Mouse (Mus musculus) small intestine, adult 2 months (tissue): ENCODE data around the gene Pin1rt1. TPM values are rescaled to one million over a fixed set of nuclear protein-coding genes. Genes with fewer than 3 reads are reported as not detected.
A peak's percentile ranks its signal among the peaks of the same experiment; 100 is the strongest.

Experiments used
- H3K27ac ChIP-seq: fragments of 200-500 bp; 2 replicates; pipeline ENCODE4 v1.5.1; 2012; ENCODE audit warnings: low read depth, low read length, control low read depth, inconsistent platforms; ENCODE audit not compliant: insufficient read depth
- H3K27me3 ChIP-seq: fragments of 200-500 bp; 2 replicates; pipeline ENCODE4 v1.6.1; 2012; ENCODE audit warnings: mild to moderate bottlenecking, moderate library complexity, low read length, inconsistent platforms; ENCODE audit not compliant: control insufficient read depth, insufficient read depth
- H3K36me3 ChIP-seq: fragments of 200-500 bp; 2 replicates; pipeline ENCODE4 v1.6.1; 2012; ENCODE audit warnings: mild to moderate bottlenecking, low read length, control low read depth, inconsistent platforms; ENCODE audit not compliant: control insufficient read depth, insufficient read depth
- H3K4me1 ChIP-seq: fragments of 200-500 bp; 2 replicates; pipeline ENCODE4 v1.6.1; 2012; ENCODE audit warnings: low read length, inconsistent platforms, mixed read lengths; ENCODE audit not compliant: control insufficient read depth, insufficient read depth, insufficient read length
- H3K4me3 ChIP-seq: fragments of 200-500 bp; 2 replicates; pipeline ENCODE4 v1.5.1; 2012; ENCODE audit warnings: low read depth, mild to moderate bottlenecking, control low read depth, inconsistent platforms, low read length, moderate library complexity
- CTCF ChIP-seq: fragments of 200-500 bp; IDR thresholded peaks from 2 replicates; pipeline ENCODE4 v1.5.1; 2012; ENCODE audit warnings: low read depth, mild to moderate bottlenecking, control low read depth, inconsistent platforms, low read length, moderate library complexity, mixed read lengths; ENCODE audit not compliant: insufficient replicate concordance, insufficient read length; ENCODE audit errors: extremely low read depth
- POLR2A ChIP-seq: fragments of 200-500 bp; IDR thresholded peaks from 2 replicates; pipeline ENCODE4 v1.6.1; 2012; ENCODE audit warnings: low read depth, mild to moderate bottlenecking, control low read depth, inconsistent platforms, low read length, moderate library complexity
- WGBS: fragments of 180-500 bp; shearing (Covaris S2); methylation state at CpG from one replicate; pipeline ENCODE4 v1.1.7; 2018; 5-methylcytosine and 5-hydroxymethylcytosine counted together
- polyA plus RNA-seq: library from polyadenylated mRNA; depleted of rRNA; stranded (reverse); fragments of >200 nt; gene quantifications from 2 replicates; pipeline ENCODE4 v1.2.3, GENCODE M21; 2012; rRNA removed

The Pin1rt1 gene
- polyA plus RNA-seq, 1 experiment, result not detected

- 73% methylated on average over 6 of the region's 6 CpGs for WGBS
- Histone ChIP-seq H3K4me1 (no peaks in the 10 kb centered on the region), H3K4me3 (no peak overlapping the region), H3K27me3 (no peaks in the 10 kb centered on the region), H3K36me3 (peaks cover 11% of the 10 kb centered on the region), H3K27ac (no peak overlapping the region)
- TF ChIP-seq POLR2A (no peak), CTCF (peak; percentile 40; the same call in 1 of the 2 replicates)
Measured at GRCm38 (mm10) chr2:104669122-104669804, 46.9 kb downstream of the Pin1rt1 start.

Other genes with a start within 250 kb of the Pin1rt1 start
- 7.0 and 9.8 TPM in 2 replicates for gene Hipk3, start 221.9 kb downstream of the Pin1rt1 start, polyA plus RNA-seq
- 0.77 and 2.4 TPM in 2 replicates for gene Cstf3, start 125.9 kb downstream of the Pin1rt1 start, polyA plus RNA-seq
- gene Tcp11l1, start 4.2 kb downstream of the Pin1rt1 start, polyA plus RNA-seq, result 1.9 and 2.4 TPM in 2 replicates
- 3.5 and 15.7 TPM in 2 replicates for gene Depdc7, start 26.5 kb upstream of the Pin1rt1 start, polyA plus RNA-seq
- 1.0 and 1.3 TPM in 2 replicates for gene Qser1, start 100.4 kb upstream of the Pin1rt1 start, polyA plus RNA-seq
- 0.33 and 0.42 TPM in 2 replicates for gene Prrg4, start 133.5 kb upstream of the Pin1rt1 start, polyA plus RNA-seq
- gene Ccdc73, start 151.4 kb upstream of the Pin1rt1 start, polyA plus RNA-seq, result not detected in 2 replicates